Mouse (Mus musculus) myocyte (in vitro differentiated cells): Measurements from ENCODE around the gene Rnaseh2a. TPM values are rescaled to one million over a fixed set of nuclear protein-coding genes. Genes with fewer than 3 reads are reported as not detected.

Experiments used
- H3K27me3 ChIP-seq: one replicate; pipeline ENCODE4 v1.6.1; 2011; ENCODE audit not compliant: control insufficient read depth, insufficient read depth, insufficient read length
- H3K36me3 ChIP-seq: one replicate; pipeline ENCODE4 v1.6.1; 2011; ENCODE audit not compliant: control insufficient read depth, insufficient read depth
- H3K4me2 ChIP-seq: one replicate; pipeline ENCODE4 v1.6.1; 2011; ENCODE audit warnings: low read depth, control low read depth
- H3K4me3 ChIP-seq: one replicate; pipeline ENCODE4 v1.5.1; 2011; ENCODE audit warnings: mild to moderate bottlenecking, control low read depth, moderate library complexity
- H3K79me2 ChIP-seq: one replicate; pipeline ENCODE4 v1.6.1; 2011; ENCODE audit not compliant: control insufficient read depth, insufficient read depth
- H3ac ChIP-seq: one replicate; pipeline ENCODE4 v1.6.1; 2011; ENCODE audit not compliant: control insufficient read depth, insufficient read length
- E2F4 ChIP-seq: IDR thresholded peaks from one replicate; pipeline ENCODE4 v1.6.1; 2011; ENCODE audit warnings: mild to moderate bottlenecking, control low read depth, moderate library complexity; ENCODE audit not compliant: insufficient read depth
- MAX ChIP-seq: IDR thresholded peaks from one replicate; pipeline ENCODE4 v1.6.1; 2011; ENCODE audit warnings: low read depth, mild to moderate bottlenecking, control low read depth
- MYOD1 ChIP-seq, 3 experiments: IDR thresholded peaks; one replicate each; pipeline ENCODE4 v1.6.1; 2011; ENCODE audit warnings: control low read depth in 2 of 3, low read depth in 2 of 3, mild to moderate bottlenecking in 2 of 3, moderate library complexity in 1 of 3; ENCODE audit not compliant: insufficient read length in 2 of 3, control insufficient read depth in 1 of 3
- MYOG ChIP-seq, 3 experiments: IDR thresholded peaks; one replicate each; pipeline ENCODE4 v1.6.1; 2011; ENCODE audit warnings: control low read depth in 2 of 3, low read depth in 2 of 3, mild to moderate bottlenecking in 2 of 3; ENCODE audit not compliant: insufficient read length in 2 of 3, control insufficient read depth in 1 of 3, insufficient read depth in 1 of 3
- POLR2A ChIP-seq: IDR thresholded peaks from one replicate; pipeline ENCODE4 v1.6.1; 2011; ENCODE audit warnings: low read depth, mild to moderate bottlenecking, control low read depth, moderate library complexity; ENCODE audit not compliant: insufficient read length
- POLR2AphosphoS2 ChIP-seq: IDR thresholded peaks from one replicate; pipeline ENCODE4 v1.6.1; 2011; ENCODE audit warnings: low read depth, control low read depth; ENCODE audit not compliant: insufficient read length
- REST ChIP-seq: IDR thresholded peaks from one replicate; pipeline ENCODE4 v1.6.1; 2011; ENCODE audit warnings: mild to moderate bottlenecking, control low read depth, moderate library complexity; ENCODE audit not compliant: insufficient read depth, insufficient read length
- SRF ChIP-seq: IDR thresholded peaks from one replicate; pipeline ENCODE4 v1.6.1; 2011; ENCODE audit warnings: low read depth; ENCODE audit not compliant: control insufficient read depth, insufficient read length
- TCF12 ChIP-seq: IDR thresholded peaks from one replicate; pipeline ENCODE4 v1.6.1; 2011; ENCODE audit warnings: mild to moderate bottlenecking, control low read depth; ENCODE audit not compliant: poor library complexity, insufficient read depth, severe bottlenecking
- TCF3 ChIP-seq: IDR thresholded peaks from one replicate; pipeline ENCODE4 v1.6.1; 2011; ENCODE audit warnings: low read depth, control low read depth; ENCODE audit not compliant: insufficient read length
- USF1 ChIP-seq: IDR thresholded peaks from one replicate; pipeline ENCODE4 v1.6.1; 2011; ENCODE audit warnings: low read depth, mild to moderate bottlenecking, control low read depth, moderate library complexity
- polyA plus RNA-seq: library from polyadenylated mRNA; unstranded; fragments of >200 nt; fragmentation: generic; extraction: Trizol; gene quantifications from one replicate; pipeline ENCODE4 v1.2.1, GENCODE M21; 2012; ENCODE audit warnings: missing spikeins

Gene Rnaseh2a
- polyA plus RNA-seq, 1 experiment, result 74.1 TPM

GRCm38 (mm10) chr8:84976763-84977434, 7.3 kb upstream of the Rnaseh2a start:
- H3K4me3 ChIP-seq, result peak overlapping the region; percentile 92
- peak overlapping the region; percentile 64 for H3ac ChIP-seq
- peaks cover 7% of the 10 kb centered on the region for H3K36me3 ChIP-seq
- peak overlapping the region; percentile 99 for H3K4me2 ChIP-seq
- H3K27me3 ChIP-seq, result no peaks in the 10 kb centered on the region
- peaks cover 18% of the 10 kb centered on the region for H3K79me2 ChIP-seq
- TF ChIP-seq SRF (no peak), MYOG (IDR thresholded peaks at IDR 0.05; ENCODE audit: control insufficient read depth in 1 of 3, insufficient read depth in 1 of 3, insufficient read length in 2 of 3, low read depth in 2 of 3) (no peak), POLR2AphosphoS2 (no peak), MAX (no peak), E2F4 (no peak), MYOD1 (IDR thresholded peaks at IDR 0.05; ENCODE audit: control insufficient read depth in 1 of 3, insufficient read length in 2 of 3, low read depth in 2 of 3) (no peak)

GRCm38 (mm10) chr8:84976031-84976762, 6.6 kb upstream of the Rnaseh2a start:
- Histone ChIP-seq H3K79me2 (peaks cover 18% of the 10 kb centered on the region), H3K4me3 (peak overlapping the region; percentile 92), H3K36me3 (peaks cover 7% of the 10 kb centered on the region), H3ac (peak overlapping the region; percentile 64), H3K4me2 (peak overlapping the region; percentile 99), H3K27me3 (no peaks in the 10 kb centered on the region)
- TF ChIP-seq TCF3 (peak; percentile 13), USF1 (no peak), MYOD1 (IDR thresholded peaks at IDR 0.05; ENCODE audit: control insufficient read depth in 1 of 3, insufficient read length in 2 of 3, low read depth in 2 of 3) (peak in 1 of 3 experiments; percentile 33), MAX (no peak), POLR2A (peak; percentile 86), TCF12 (peak; percentile 8), SRF (peak; percentile 100), POLR2AphosphoS2 (peak; percentile 97), REST (no peak), MYOG (IDR thresholded peaks at IDR 0.05; ENCODE audit: control insufficient read depth in 1 of 3, insufficient read depth in 1 of 3, insufficient read length in 2 of 3, low read depth in 2 of 3) (peak; percentile 17 to 87 (median 50)), E2F4 (no peak)

- Histone ChIP-seq H3K27me3 (no peaks in the 10 kb centered on the region), H3K4me2 (peak overlapping the region; percentile 99), H3K79me2 (peaks cover 22% of the 10 kb centered on the region), H3K36me3 (peaks cover 7% of the 10 kb centered on the region), H3ac (no peak overlapping the region), H3K4me3 (peak overlapping the region; percentile 92)
- TF ChIP-seq POLR2AphosphoS2 (peak; percentile 68), USF1 (no peak)
Observed at GRCm38 (mm10) chr8:84975434-84975833, 5.9 kb upstream of the Rnaseh2a start.

- H3K36me3 ChIP-seq, result peaks cover 7% of the 10 kb centered on the region
- peak overlapping the region; percentile 92 for H3K4me3 ChIP-seq
- TF ChIP-seq MYOG (IDR thresholded peaks at IDR 0.05; ENCODE audit: control insufficient read depth in 1 of 3, insufficient read depth in 1 of 3, insufficient read length in 2 of 3, low read depth in 2 of 3) (no peak), POLR2A (no peak), MAX (no peak), TCF12 (no peak), TCF3 (no peak), MYOD1 (IDR thresholded peaks at IDR 0.05; ENCODE audit: control insufficient read depth in 1 of 3, insufficient read length in 2 of 3, low read depth in 2 of 3) (no peak)
- peaks cover 30% of the 10 kb centered on the region for H3K79me2 ChIP-seq
- H3K4me2 ChIP-seq, result peak overlapping the region; percentile 99
- no peaks in the 10 kb centered on the region for H3K27me3 ChIP-seq
- no peak overlapping the region for H3ac ChIP-seq
Observed at GRCm38 (mm10) chr8:84974543-84975142, 5.1 kb upstream of the Rnaseh2a start.
